In genomic region chr17:5848706-5849415, GRCm38 (mm10) we compare ENCODE assay signal across 9 mouse cellular contexts. TPM values are rescaled to one million over a fixed set of nuclear protein-coding genes. Genes with fewer than 3 reads are reported as not detected.
A peak's percentile ranks its signal among the peaks of the same experiment; 100 is the strongest.
DNase-seq lines count a peak whose midpoint lies in the region; ATAC-seq and TF ChIP-seq lines count a peak whose summit lies in the region.
"Had no signal": no experiment of that assay in that cellular context is flagged by ENCODE, and none has a peak within 500 bp of the region (broad histone marks: within the 10 kb centered on the region; RNA-seq: fewer than 3 reads in every experiment).

No protein-coding gene starts in this region.

- no peak for TF ChIP-seq POLR2A in kidney, adult 2 months (IDR thresholded peaks at IDR 0.05; ENCODE audit: low read depth, low read length)

- H3K27me3 ChIP-seq in kidney, adult 2 months (replicated peaks; ENCODE audit: control insufficient read depth, insufficient read depth, low read length): no peaks in the 10 kb centered on the region
- no peaks in the 10 kb centered on the region for H3K27me3 ChIP-seq in embryonic facial prominence, embryonic 15.5 days
- H3K27me3 ChIP-seq in kidney, embryonic 16.5 days (ENCODE audit: insufficient read depth, low read length): no peaks in the 10 kb centered on the region
- no peaks in the 10 kb centered on the region for H3K27me3 ChIP-seq in neural tube, embryonic 13.5 days
- H3K27me3 ChIP-seq: Patski had no signal

- H3K9me3 ChIP-seq in embryonic facial prominence, embryonic 15.5 days (replicated peaks): no peaks in the 10 kb centered on the region
- H3K9me3 ChIP-seq in kidney, embryonic 16.5 days (ENCODE audit: low read length): no peaks in the 10 kb centered on the region
- no peaks in the 10 kb centered on the region for H3K9me3 ChIP-seq in neural tube, embryonic 13.5 days

- no peak for ATAC-seq in embryonic facial prominence, embryonic 15.5 days (ENCODE audit: insufficient number of reproducible peaks, low FRiP score, low TSS enrichment, low read depth)
- no peak for ATAC-seq in kidney, embryonic 16.5 days (ENCODE audit: low FRiP score, low TSS enrichment)
- ATAC-seq in neural tube, embryonic 13.5 days (ENCODE audit: low read depth): no peak

- peak overlapping the region; percentile 15; the same call in 1 of the 2 replicates for H3K9ac ChIP-seq in embryonic facial prominence, embryonic 15.5 days
- H3K9ac ChIP-seq in kidney, embryonic 16.5 days (replicated peaks; ENCODE audit: low read length): peak overlapping the region; percentile 68
- peak overlapping the region; percentile 52; the same call in 1 of the 2 replicates for H3K9ac ChIP-seq in neural tube, embryonic 13.5 days

- peak; percentile 56 for DNase-seq in kidney, adult 2 months
- no peak for DNase-seq in kidney, postnatal 25 days
- DNase-seq in adrenal gland, postnatal 4 days (ENCODE audit: low spot score in 2 of 2): no peak
- DNase-seq in urinary bladder, postnatal 36 days (ENCODE audit: low spot score in 2 of 2): no peak
- DNase-seq in layer of hippocampus, adult 8-10 months (ENCODE audit: low spot score in 2 of 2): no peak

- no peak for TF ChIP-seq CTCF in kidney, adult 2 months (conservative IDR thresholded peaks at IDR 0.05; ENCODE audit: insufficient read depth, insufficient read length, low read depth, low read length)

- H3K4me3 ChIP-seq in kidney, adult 2 months (ENCODE audit: insufficient read depth, low read depth, low read length): peak overlapping the region; percentile 47
- H3K4me3 ChIP-seq in embryonic facial prominence, embryonic 15.5 days (replicated peaks): peak overlapping the region; percentile 34
- H3K4me3 ChIP-seq in kidney, embryonic 16.5 days (ENCODE audit: low read length): peak overlapping the region; percentile 45
- H3K4me3 ChIP-seq in neural tube, embryonic 13.5 days: peak overlapping the region; percentile 28

- peak overlapping the region; percentile 94 for H3K27ac ChIP-seq in kidney, adult 2 months (ENCODE audit: insufficient read depth, low read depth, low read length)
- H3K27ac ChIP-seq in embryonic facial prominence, embryonic 15.5 days (replicated peaks): peak overlapping the region; percentile 77
- H3K27ac ChIP-seq in kidney, embryonic 16.5 days (ENCODE audit: low read length): peak overlapping the region; percentile 92
- H3K27ac ChIP-seq in neural tube, embryonic 13.5 days (replicated peaks): peak overlapping the region; percentile 69

- 49% methylated on average over 10 of the region's 10 CpGs for WGBS in kidney, adult 2 months
- 56% methylated on average over 10 of the region's 10 CpGs for WGBS in embryonic facial prominence, embryonic 15.5 days
- WGBS in kidney, embryonic 16.5 days: 57% methylated on average over 10 of the region's 10 CpGs
- WGBS in neural tube, embryonic 13.5 days: 69% methylated on average over 10 of the region's 10 CpGs

- peaks cover 28% of the 10 kb centered on the region for H3K4me1 ChIP-seq in kidney, adult 2 months (ENCODE audit: control insufficient read depth, insufficient read depth, low read length)
- H3K4me1 ChIP-seq in embryonic facial prominence, embryonic 15.5 days: peaks cover 22% of the 10 kb centered on the region
- peaks cover 29% of the 10 kb centered on the region for H3K4me1 ChIP-seq in kidney, embryonic 16.5 days (ENCODE audit: insufficient read depth, low read length)
- peaks cover 25% of the 10 kb centered on the region for H3K4me1 ChIP-seq in neural tube, embryonic 13.5 days (replicated peaks)

- no peaks in the 10 kb centered on the region for H3K36me3 ChIP-seq in kidney, adult 2 months (ENCODE audit: control insufficient read depth, insufficient read depth, low read length)
- no peaks in the 10 kb centered on the region for H3K36me3 ChIP-seq in embryonic facial prominence, embryonic 15.5 days
- H3K36me3 ChIP-seq in kidney, embryonic 16.5 days (ENCODE audit: insufficient read depth, low read length): no peaks in the 10 kb centered on the region
- no peaks in the 10 kb centered on the region for H3K36me3 ChIP-seq in neural tube, embryonic 13.5 days

- H3K4me2 ChIP-seq in embryonic facial prominence, embryonic 15.5 days (replicated peaks): peak overlapping the region; percentile 54
- peak overlapping the region; percentile 61 for H3K4me2 ChIP-seq in kidney, embryonic 16.5 days (replicated peaks; ENCODE audit: low read depth, low read length)
- H3K4me2 ChIP-seq in neural tube, embryonic 13.5 days: peak overlapping the region; percentile 59

RNA-seq across cellular contexts. Expression of gene Snx9, which starts 7.7 kb away (rescaled TPM):
- polyA plus RNA-seq in kidney, adult 2 months (2012; rRNA removed): 55.3 and 56.6 TPM in 2 replicates
- 31.0 and 33.3 TPM in 2 replicates for polyA plus RNA-seq in embryonic facial prominence, embryonic 15.5 days (2015; fragmentation: Nextera tagmentation; extraction: Ambion mirVana)
- polyA plus RNA-seq in kidney, embryonic 16.5 days (2015; fragmentation: Nextera tagmentation; extraction: Ambion mirVana): 31.9 and 34.0 TPM in 2 replicates
- polyA plus RNA-seq in neural tube, embryonic 13.5 days (2015; fragmentation: Nextera tagmentation; extraction: Ambion mirVana): 9.5 and 10.8 TPM in 2 replicates
- total RNA-seq in adrenal gland, postnatal 4 days (2021): 10 to 100 TPM; 52.0 to 57.6 TPM
- 10 to 100 TPM; 15.0 to 16.8 (median 15.5) TPM for total RNA-seq in layer of hippocampus, adult 8-10 months (2022)

Comparison
In these comparisons a context has a peak if more than half of its experiments do, and no peak if none do; other contexts are left out.
1. H3K9ac ChIP-seq: peak in every context shown above with its lines; median percentile 68 in kidney, embryonic 16.5 days; 52 in neural tube, embryonic 13.5 days; 15 in embryonic facial prominence, embryonic 15.5 days.